ENCODE assay signal across 17 mouse cellular contexts in the genomic region with DNA sequence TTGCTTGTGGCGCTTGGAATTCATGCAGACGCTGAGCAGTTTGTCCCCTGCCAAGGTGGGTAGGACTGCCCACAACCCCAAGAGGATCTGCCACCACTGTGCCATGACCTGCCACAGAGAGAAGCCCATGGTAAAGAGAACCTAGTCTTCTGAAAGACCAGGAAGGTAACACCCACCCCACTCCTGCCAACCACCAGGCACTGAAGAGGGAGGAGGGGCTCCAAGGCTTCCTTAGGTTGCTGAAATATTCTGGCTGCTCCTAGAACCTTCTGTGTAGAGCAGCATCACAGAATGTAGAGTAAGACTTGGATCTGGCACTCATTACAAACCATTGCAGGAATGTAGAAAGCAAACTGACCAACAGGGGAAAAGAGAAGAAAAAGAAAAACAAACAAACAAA. TPM values are rescaled to one million over a fixed set of nuclear protein-coding genes. Genes with fewer than 3 reads are reported as not detected.
"Had no signal": no experiment of that assay in that cellular context is flagged by ENCODE, and none has a peak within 500 bp of the region (broad histone marks: within the 10 kb centered on the region; RNA-seq: fewer than 3 reads in every experiment).

No protein-coding gene starts in this region.

- H3K4me2 ChIP-seq: limb, embryonic 15.5 days; liver, embryonic 12.5 days; lung, embryonic 15.5 days; midbrain, embryonic 13.5 days; neural tube, embryonic 12.5 days had no signal

- H3K9ac ChIP-seq: limb, embryonic 15.5 days; liver, embryonic 12.5 days; lung, embryonic 15.5 days; midbrain, embryonic 13.5 days; neural tube, embryonic 12.5 days had no signal

- DNase-seq: kidney, adult 11 months; kidney, adult 9 months; kidney, postnatal 36 days; layer of hippocampus, adult 9-11 months; layer of hippocampus, postnatal 36 days; right cerebral cortex, postnatal 14 days had no signal

- ATAC-seq: liver, embryonic 12.5 days; midbrain, embryonic 13.5 days had no signal

- H3K27me3 ChIP-seq: limb, embryonic 15.5 days; lung, embryonic 15.5 days; midbrain, embryonic 13.5 days; neural tube, embryonic 12.5 days had no signal

- H3K36me3 ChIP-seq: limb, embryonic 15.5 days; liver, embryonic 12.5 days; lung, embryonic 15.5 days; midbrain, embryonic 13.5 days; neural tube, embryonic 12.5 days had no signal

- H3K9me3 ChIP-seq: limb, embryonic 15.5 days; liver, embryonic 12.5 days; lung, embryonic 15.5 days; midbrain, embryonic 13.5 days; neural tube, embryonic 12.5 days had no signal

- H3K4me3 ChIP-seq: limb, embryonic 15.5 days; liver, embryonic 12.5 days; lung, embryonic 15.5 days; midbrain, embryonic 13.5 days; myocyte; neural tube, embryonic 12.5 days had no signal

- H3K27ac ChIP-seq: kidney, postnatal 0 days; limb, embryonic 15.5 days; liver, embryonic 12.5 days; lung, embryonic 15.5 days; midbrain, embryonic 13.5 days; neural tube, embryonic 12.5 days; stomach, postnatal 0 days had no signal

RNA-seq across cellular contexts. Expression of a gene that starts 1.3 kb away (rescaled TPM):
- polyA plus RNA-seq: limb, embryonic 11.5 days; liver, embryonic 12.5 days; liver, embryonic 16.5 days; midbrain, embryonic 13.5 days; myocyte; neural tube, embryonic 12.5 days; stomach, postnatal 0 days had no signal

RNA-seq across cellular contexts. Expression of a gene that starts 42.4 kb away (rescaled TPM):
- polyA plus RNA-seq: myocyte; urinary bladder, adult 2 months had no signal
